Mouse (Mus musculus) central nervous system, embryonic 11.5 days (tissue): ENCODE results near the gene Olfr574. TPM values are rescaled to one million over a fixed set of nuclear protein-coding genes. Genes with fewer than 3 reads are reported as not detected.

ENCODE experiments used
- polyA plus RNA-seq: library from polyadenylated mRNA; depleted of rRNA; stranded (reverse); fragments of >200 nt; gene quantifications from 2 replicates; pipeline ENCODE4 v1.2.3, GENCODE M21; 2012; rRNA removed

The Olfr574 gene
- not detected in 2 replicates for polyA plus RNA-seq

GRCm38 (mm10) chr7:102948167-102948566 lies at the start of gene Olfr574:
Gene Olfr574 (plus strand): TSS chr7:102948467.

GRCm38 (mm10) chr7:102917032-102917875 lies 31.0 kb upstream of the Olfr574 start, which contains the start of gene Olfr571:
Gene Olfr571 (minus strand): TSS chr7:102917536.

GRCm38 (mm10) chr7:102924109-102924508 lies 24.2 kb upstream of the Olfr574 start, which contains the start of gene Olfr572:
Gene Olfr572 (plus strand): TSS chr7:102924409.

GRCm38 (mm10) chr7:102942475-102942874 lies 5.8 kb upstream of the Olfr574 start, which contains the start of gene Olfr573-ps1:
Gene Olfr573-ps1 (minus strand): TSS chr7:102942575.

GRCm38 (mm10) chr7:102958593-102958992 lies 10.3 kb downstream of the Olfr574 start, which contains the start of gene Olfr575:
Gene Olfr575 (minus strand): TSS chr7:102958775.

GRCm38 (mm10) chr7:102962360-102962759 lies 14.1 kb downstream of the Olfr574 start, which contains the start of gene Olfr576:
Gene Olfr576 (plus strand): TSS chr7:102962660.

GRCm38 (mm10) chr7:102975843-102976242 lies 27.6 kb downstream of the Olfr574 start, which contains the start of gene Olfr577:
Gene Olfr577 (minus strand): TSS chr7:102975943.

GRCm38 (mm10) chr7:102989224-102989623 lies 41.0 kb downstream of the Olfr574 start, which contains the start of gene Olfr578:
Gene Olfr578 (minus strand): TSS chr7:102989324.

Other genes with a start within 250 kb of the Olfr574 start
- 0.04 and 0.21 TPM in 2 replicates for gene Olfr558, start 246.3 kb upstream of the Olfr574 start, polyA plus RNA-seq
- not detected in 2 replicates for gene Olfr33, start 229.4 kb upstream of the Olfr574 start, polyA plus RNA-seq
- not detected in 2 replicates for gene Olfr559, start 221.0 kb upstream of the Olfr574 start, polyA plus RNA-seq
- gene Olfr560, start 189.1 kb upstream of the Olfr574 start, polyA plus RNA-seq = not detected in 2 replicates
- gene Olfr78, start 189.0 kb upstream of the Olfr574 start, polyA plus RNA-seq = 0.06 and 0.15 TPM in 2 replicates
- gene Olfr561, start 177.2 kb upstream of the Olfr574 start, polyA plus RNA-seq = 0.05 TPM in 1 of 2 replicates, not detected in the other
- gene Olfr564, start 145.0 kb upstream of the Olfr574 start, polyA plus RNA-seq = not detected in 2 replicates
- not detected in 2 replicates for gene Olfr566, start 89.7 kb upstream of the Olfr574 start, polyA plus RNA-seq
- not detected in 2 replicates for gene Olfr568, start 71.3 kb upstream of the Olfr574 start, polyA plus RNA-seq
- not detected in 2 replicates for gene Olfr569, start 57.6 kb upstream of the Olfr574 start, polyA plus RNA-seq
- not detected in 2 replicates for gene Olfr570, start 53.9 kb upstream of the Olfr574 start, polyA plus RNA-seq
- gene Olfr571, start 30.9 kb upstream of the Olfr574 start, polyA plus RNA-seq = 0.05 and 0.11 TPM in 2 replicates
- not detected in 2 replicates for gene Olfr572, start 24.1 kb upstream of the Olfr574 start, polyA plus RNA-seq
- not detected in 2 replicates for gene Olfr573-ps1, start 5.9 kb upstream of the Olfr574 start, polyA plus RNA-seq
- not detected in 2 replicates for gene Olfr575, start 10.3 kb downstream of the Olfr574 start, polyA plus RNA-seq
- not detected in 2 replicates for gene Olfr576, start 14.2 kb downstream of the Olfr574 start, polyA plus RNA-seq
- gene Olfr577, start 27.5 kb downstream of the Olfr574 start, polyA plus RNA-seq = not detected in 2 replicates
- gene Olfr578, start 40.9 kb downstream of the Olfr574 start, polyA plus RNA-seq = not detected in 2 replicates
- gene Olfr582, start 89.6 kb downstream of the Olfr574 start, polyA plus RNA-seq = not detected in 2 replicates
- gene Olfr583, start 102.8 kb downstream of the Olfr574 start, polyA plus RNA-seq = not detected in 2 replicates
- gene Olfr584, start 133.4 kb downstream of the Olfr574 start, polyA plus RNA-seq = not detected in 2 replicates
- not detected in 2 replicates for gene Olfr585, start 149.3 kb downstream of the Olfr574 start, polyA plus RNA-seq
- not detected in 2 replicates for gene Olfr586, start 177.2 kb downstream of the Olfr574 start, polyA plus RNA-seq
- not detected in 2 replicates for gene Olfr588-ps1, start 192.4 kb downstream of the Olfr574 start, polyA plus RNA-seq
- gene Olfr589, start 207.9 kb downstream of the Olfr574 start, polyA plus RNA-seq = not detected in 2 replicates
- not detected in 2 replicates for gene Olfr591, start 229.9 kb downstream of the Olfr574 start, polyA plus RNA-seq
- gene Olfr592, start 236.3 kb downstream of the Olfr574 start, polyA plus RNA-seq = not detected in 2 replicates